Mouse (Mus musculus) midbrain, embryonic 16.5 days (tissue): ENCODE measurements around the gene Mrpl24. TPM values are rescaled to one million over a fixed set of nuclear protein-coding genes. Genes with fewer than 3 reads are reported as not detected.

Experiments
- ATAC-seq: fragments of 200-750 bp; cut with Nextera tagmentation; 2 replicates; pipeline ENCODE4 v1.8.0; 2017; ENCODE audit warnings: moderate TSS enrichment
- H3K27ac ChIP-seq: fragments of 300-500 bp; sonication (generic); 2 replicates; pipeline ENCODE4 v1.5.1; 2014; ENCODE audit warnings: mild to moderate bottlenecking, low read length, mixed read lengths
- H3K27me3 ChIP-seq: fragments of 300-500 bp; sonication (generic); 2 replicates; pipeline ENCODE4 v1.6.1; 2014; ENCODE audit warnings: low read depth, low read length, mixed read lengths; ENCODE audit not compliant: control insufficient read depth, insufficient read depth
- H3K36me3 ChIP-seq: fragments of 300-500 bp; sonication (generic); 2 replicates; pipeline ENCODE4 v1.6.1; 2014; ENCODE audit warnings: mild to moderate bottlenecking, low read length, moderate library complexity, mixed read lengths; ENCODE audit not compliant: control insufficient read depth, insufficient read depth
- H3K4me1 ChIP-seq: fragments of 300-500 bp; sonication (generic); 2 replicates; pipeline ENCODE4 v1.6.1; 2014; ENCODE audit warnings: mild to moderate bottlenecking, low read length, mixed read lengths; ENCODE audit not compliant: control insufficient read depth, insufficient read depth
- H3K4me2 ChIP-seq: fragments of 300-500 bp; sonication (generic); 2 replicates; pipeline ENCODE4 v1.6.1; 2014; ENCODE audit warnings: mild to moderate bottlenecking, low read length, mixed read lengths
- H3K4me3 ChIP-seq: fragments of 300-500 bp; sonication (generic); 2 replicates; pipeline ENCODE4 v1.5.1; 2014; ENCODE audit warnings: low read depth, mild to moderate bottlenecking, low read length, moderate library complexity, mixed read lengths
- H3K9ac ChIP-seq: fragments of 300-500 bp; sonication (generic); 2 replicates; pipeline ENCODE4 v1.6.1; 2014; ENCODE audit warnings: low read depth, low read length, mixed read lengths
- H3K9me3 ChIP-seq: fragments of 300-500 bp; sonication (generic); replicated peaks from 2 replicates; pipeline ENCODE4 v1.6.1; 2014; ENCODE audit warnings: mild to moderate bottlenecking, low read length, mixed read lengths; ENCODE audit not compliant: control insufficient read depth, poor library complexity, severe bottlenecking
- whole genome bisulfite sequencing: fragments of 180-500 bp; shearing (Covaris S2); extraction: QIAGEN DNeasy Blood & Tissue Kit; methylation state at CpG from one replicate; pipeline ENCODE4 v1.1.7; 2014; 5-methylcytosine and 5-hydroxymethylcytosine counted together
- polyA plus RNA-seq: library from polyadenylated mRNA; unstranded; fragments of >200 nt; fragmentation: Nextera tagmentation; extraction: Ambion mirVana; gene quantifications from 2 replicates; pipeline ENCODE4 v1.2.1, GENCODE M21; 2015

Mrpl24 gene
- polyA plus RNA-seq, 1 experiment from 2014 or later: 51.6 TPM

DNA sequence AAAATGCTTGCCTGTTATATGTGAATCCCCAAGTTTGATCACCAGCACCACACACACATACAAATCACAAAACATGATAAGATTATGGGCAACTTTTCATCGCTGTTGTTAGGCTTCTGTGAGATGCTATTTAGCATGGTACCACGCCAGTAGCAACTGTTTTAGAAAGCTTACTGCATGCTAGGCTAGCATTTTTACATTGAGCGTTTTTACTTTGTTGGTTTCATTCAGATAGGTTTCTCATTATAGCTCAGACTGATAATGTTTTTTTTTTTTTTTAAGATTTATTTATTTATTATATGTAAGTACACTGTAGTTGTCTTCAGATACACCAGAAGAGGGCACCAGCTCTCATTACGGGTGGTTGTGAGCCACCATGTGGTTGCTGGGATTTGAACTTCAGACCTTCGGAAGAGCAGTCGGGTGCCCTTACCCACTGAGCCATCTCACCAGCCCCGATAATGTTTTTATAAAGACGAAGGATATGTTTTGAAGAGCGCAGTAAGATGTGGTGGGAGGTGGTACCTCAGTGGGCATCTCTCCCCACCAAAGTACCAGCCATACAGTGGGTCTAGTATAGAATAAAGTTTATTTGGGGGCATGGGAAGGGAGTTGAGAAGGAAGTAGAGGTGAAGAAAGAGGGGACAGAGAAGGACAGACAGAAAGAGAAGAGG lies 1.1 kb downstream of the Mrpl24 start:
- Histone ChIP-seq H3K27me3 (no peaks in the 10 kb centered on the region), H3K9me3 (no peaks in the 10 kb centered on the region), H3K9ac (peak overlapping the region; percentile 62; the same call in 1 of the 2 replicates), H3K27ac (no peak overlapping the region), H3K36me3 (peaks cover 25% of the 10 kb centered on the region), H3K4me1 (peaks cover 15% of the 10 kb centered on the region), H3K4me3 (peak overlapping the region; percentile 50), H3K4me2 (peak overlapping the region; percentile 91)
- WGBS: 72% methylated on average over 9 of the region's 9 CpGs
- no peak for ATAC-seq

DNA sequence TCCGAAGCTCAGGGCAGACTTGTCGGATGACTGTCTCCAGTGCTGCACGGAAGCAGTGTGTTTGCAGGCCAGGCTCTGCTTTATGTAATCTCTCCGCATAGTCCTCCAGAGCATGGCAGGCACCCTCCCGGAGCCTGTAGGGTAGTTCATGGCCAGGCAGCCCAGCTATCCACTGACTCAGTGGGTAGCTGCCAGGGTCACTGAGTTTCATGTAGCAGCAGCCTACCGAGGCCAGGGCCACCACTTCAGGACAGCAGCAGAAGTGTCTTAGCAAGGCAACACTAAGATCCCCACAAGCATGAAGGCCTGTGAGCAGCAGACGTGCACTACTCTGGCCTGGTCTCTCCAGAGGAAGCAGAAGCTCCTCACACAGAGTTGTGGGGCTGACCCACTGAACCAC lies 5.7 kb downstream of the Mrpl24 start:
- WGBS: 89% methylated on average over 7 of the region's 7 CpGs
- ATAC-seq: no peak
- no peak overlapping the region for H3K4me3 ChIP-seq
- H3K9me3 ChIP-seq: no peaks in the 10 kb centered on the region
- H3K4me2 ChIP-seq: no peak overlapping the region
- H3K9ac ChIP-seq: no peak overlapping the region
- peaks cover 17% of the 10 kb centered on the region for H3K4me1 ChIP-seq
- peaks cover 28% of the 10 kb centered on the region for H3K36me3 ChIP-seq
- no peak overlapping the region for H3K27ac ChIP-seq
- H3K27me3 ChIP-seq: no peaks in the 10 kb centered on the region

DNA sequence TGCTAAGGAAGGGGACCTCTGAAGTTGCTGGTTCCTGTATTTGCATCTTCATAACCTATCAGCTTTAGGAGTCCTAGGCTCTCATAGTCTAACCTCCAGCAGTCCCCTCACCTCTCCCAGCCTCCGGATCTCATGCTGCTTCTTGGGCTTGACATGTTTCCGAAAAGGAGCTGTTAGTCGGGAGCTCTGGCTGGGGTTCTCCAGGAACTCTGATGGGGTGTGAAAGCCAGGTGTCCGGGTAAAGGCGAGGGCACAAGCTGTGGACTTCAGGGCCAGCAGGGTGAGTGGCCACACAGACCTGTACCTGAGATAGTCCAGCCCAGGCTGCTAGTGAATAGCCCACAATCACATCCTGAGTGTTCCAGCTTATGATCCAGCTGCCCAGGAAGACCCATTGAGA lies 8.1 kb downstream of the Mrpl24 start:
- 96% methylated on average over 5 of the region's 5 CpGs for WGBS
- no peaks in the 10 kb centered on the region for H3K27me3 ChIP-seq
- H3K9ac ChIP-seq: no peak overlapping the region
- H3K4me3 ChIP-seq: no peak overlapping the region
- no peak for ATAC-seq
- H3K27ac ChIP-seq: no peak overlapping the region
- peaks cover 29% of the 10 kb centered on the region for H3K36me3 ChIP-seq
- H3K9me3 ChIP-seq: no peaks in the 10 kb centered on the region
- no peak overlapping the region for H3K4me2 ChIP-seq
- peaks cover 23% of the 10 kb centered on the region for H3K4me1 ChIP-seq

DNA sequence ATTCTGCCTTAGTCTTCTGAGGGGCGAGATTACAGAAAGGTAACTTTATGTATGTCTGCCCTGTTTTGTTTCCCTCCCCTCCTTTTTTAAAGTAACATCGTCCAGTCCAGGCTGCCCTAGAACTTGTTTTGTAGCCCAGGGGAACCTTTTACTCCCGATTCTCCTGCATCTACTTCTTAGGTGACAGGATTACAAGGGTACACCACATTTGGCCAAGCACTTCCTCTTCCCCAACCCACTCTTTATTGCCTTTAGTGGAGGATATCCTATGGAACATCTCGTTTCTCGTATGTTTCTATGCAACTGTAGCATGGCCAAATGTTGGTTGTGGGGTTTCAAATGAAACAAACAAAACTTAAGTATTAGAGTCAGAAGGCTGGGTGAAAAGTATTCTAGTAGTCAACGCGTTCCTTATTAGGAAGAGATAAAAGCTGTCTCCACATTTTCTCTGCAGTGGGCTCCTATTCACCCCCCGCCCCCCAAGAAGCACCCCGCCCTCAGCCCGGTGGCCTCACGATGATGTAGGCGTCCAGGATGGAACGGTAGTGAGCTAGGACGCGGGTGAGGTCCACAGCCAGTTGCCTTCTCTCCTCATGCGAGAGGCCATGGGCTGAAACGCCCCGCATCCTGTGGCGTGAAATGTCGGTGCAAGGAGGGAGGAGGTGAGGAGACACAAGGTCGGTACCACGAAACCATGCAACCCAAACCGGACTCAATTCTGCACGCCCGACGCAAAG lies 10.2 kb downstream of the Mrpl24 start:
- Histone ChIP-seq H3K4me2 (peak overlapping the region; percentile 80), H3K9ac (peak overlapping the region; percentile 94), H3K4me1 (peaks cover 26% of the 10 kb centered on the region), H3K9me3 (no peaks in the 10 kb centered on the region), H3K27me3 (no peaks in the 10 kb centered on the region), H3K27ac (peak overlapping the region; percentile 92), H3K4me3 (peak overlapping the region; percentile 90), H3K36me3 (peaks cover 19% of the 10 kb centered on the region)
- ATAC-seq: peak; percentile 71
- WGBS: 6% methylated on average over 26 of the region's 26 CpGs

DNA sequence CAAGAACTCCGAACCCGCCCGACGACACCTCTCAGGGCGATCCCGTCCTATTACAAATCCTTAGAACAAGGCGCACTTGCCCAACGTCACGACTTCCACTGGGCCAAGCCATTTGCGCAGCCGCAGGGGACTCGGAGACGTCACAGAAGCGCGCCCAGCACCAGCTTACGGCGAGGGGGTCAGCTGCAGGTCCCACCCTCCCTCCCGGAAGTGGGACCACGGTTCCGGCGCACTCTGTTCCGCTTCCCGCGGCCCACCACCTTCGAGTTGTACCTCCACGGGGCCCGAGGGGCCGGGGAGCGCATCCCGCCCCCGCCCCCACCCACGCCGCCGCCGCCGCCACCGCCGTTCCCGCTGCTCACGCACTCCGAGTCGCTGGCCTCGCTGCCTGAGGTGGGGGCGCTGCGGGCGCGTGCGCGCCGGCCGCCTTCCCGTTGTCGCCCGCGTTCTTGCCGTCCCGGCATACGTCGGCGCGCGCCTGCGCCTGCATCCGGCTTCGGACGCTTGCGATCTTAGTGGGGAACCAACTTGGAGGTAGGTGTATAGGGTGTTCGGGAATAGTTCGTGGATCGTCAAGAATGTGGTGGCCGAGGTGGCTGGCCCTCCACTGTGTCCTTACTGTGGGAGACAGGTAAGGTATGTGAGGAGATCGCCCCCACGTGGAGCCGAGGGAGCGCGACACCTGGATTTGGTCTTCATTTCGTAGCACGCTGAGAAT lies 10.9 kb downstream of the Mrpl24 start, which contains the start of the genes Isg20l2 and Rrnad1:
Gene Isg20l2, plus strand, starts transcription at position 237 of the 718 bp plus-strand sequence.
Gene Rrnad1, minus strand, starts transcription at position 640 of the 718 bp plus-strand sequence.
- peaks cover 16% of the 10 kb centered on the region for H3K36me3 ChIP-seq
- peaks cover 29% of the 10 kb centered on the region for H3K4me1 ChIP-seq
- H3K4me3 ChIP-seq: peak within 1 kb of the TSS; percentile 90
- no peaks in the 10 kb centered on the region for H3K9me3 ChIP-seq
- H3K9ac ChIP-seq: peak within 1 kb of the TSS; percentile 94
- no peaks in the 10 kb centered on the region for H3K27me3 ChIP-seq
- WGBS: 0% methylated on average over 64 of the region's 78 CpGs
- H3K4me2 ChIP-seq: peak within 1 kb of the TSS; percentile 80
- ATAC-seq: peak; percentile 97
- H3K27ac ChIP-seq: peak within 1 kb of the TSS; percentile 92

DNA sequence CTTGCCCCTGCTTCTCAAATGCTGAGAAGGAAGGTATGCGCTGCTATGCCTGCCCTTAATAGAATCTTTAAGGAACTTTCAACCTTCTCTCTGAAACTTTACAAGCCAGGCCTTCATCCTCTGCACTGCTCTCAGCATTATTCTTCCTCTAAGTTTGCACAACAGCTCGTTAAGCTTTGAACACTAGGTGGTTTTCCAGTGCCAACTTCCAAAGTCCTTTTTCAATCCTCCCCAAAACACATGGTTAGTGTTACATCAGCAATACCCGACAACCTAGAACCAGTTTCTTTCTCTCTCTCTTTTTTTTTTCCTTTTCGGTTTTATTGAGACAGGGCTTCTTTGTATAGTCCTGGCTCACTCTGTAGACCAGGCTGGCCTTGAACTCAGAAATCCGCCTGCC lies 14.7 kb downstream of the Mrpl24 start:
- H3K27ac ChIP-seq: no peak overlapping the region
- H3K4me3 ChIP-seq: no peak overlapping the region
- H3K36me3 ChIP-seq: peaks cover 16% of the 10 kb centered on the region
- no peak for ATAC-seq
- no peaks in the 10 kb centered on the region for H3K27me3 ChIP-seq
- peaks cover 36% of the 10 kb centered on the region for H3K4me1 ChIP-seq
- no peaks in the 10 kb centered on the region for H3K9me3 ChIP-seq
- WGBS: 90% methylated on average over 5 of the region's 5 CpGs
- H3K4me2 ChIP-seq: no peak overlapping the region
- H3K9ac ChIP-seq: no peak overlapping the region

DNA sequence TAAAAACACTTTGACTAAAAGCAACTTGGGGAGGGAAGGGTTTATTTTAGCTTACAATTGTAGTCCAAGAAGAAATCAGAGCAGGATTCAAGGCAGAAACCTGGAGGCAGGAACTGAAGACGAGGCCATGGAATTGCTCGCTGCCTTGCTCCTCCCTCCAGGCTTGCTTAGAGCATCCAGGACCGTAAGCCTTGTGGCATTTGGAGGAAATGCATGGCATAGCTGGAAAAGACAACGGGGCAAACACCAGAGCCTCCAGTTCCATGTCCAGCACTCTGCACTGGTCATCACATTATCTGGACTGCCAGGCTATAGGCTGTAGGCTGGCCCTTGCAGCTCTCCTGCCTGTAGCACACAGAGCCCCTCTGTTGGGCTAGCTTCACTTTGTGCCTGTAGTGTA lies 15.2 kb downstream of the Mrpl24 start:
- WGBS: 65% methylated on average over 4 of the region's 4 CpGs
- Histone ChIP-seq H3K27ac (no peak overlapping the region), H3K9ac (no peak overlapping the region)

DNA sequence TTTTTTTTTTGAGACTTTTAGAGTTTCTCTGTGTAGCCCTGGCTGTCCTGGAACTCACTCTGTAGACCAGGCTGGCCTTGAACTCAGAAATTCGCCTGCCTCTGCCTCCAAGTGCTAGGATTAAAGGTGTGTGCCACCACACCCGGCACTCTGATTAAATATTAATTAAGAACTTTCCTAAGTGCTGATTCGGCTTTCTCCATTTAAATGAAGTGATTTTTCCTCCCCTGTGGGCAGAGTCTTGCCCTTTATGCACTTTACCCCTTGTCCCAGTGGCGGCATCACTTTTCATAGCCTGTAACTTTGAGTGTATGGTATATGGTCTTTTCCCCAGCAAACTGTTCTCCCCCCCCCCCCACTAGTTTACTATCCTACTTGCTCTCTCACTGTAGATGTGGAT lies 15.9 kb downstream of the Mrpl24 start:
- H3K9ac ChIP-seq: no peak overlapping the region
- no peak overlapping the region for H3K27ac ChIP-seq
- H3K4me3 ChIP-seq: no peak overlapping the region
- H3K4me2 ChIP-seq: no peak overlapping the region
- ATAC-seq: no peak
- no peaks in the 10 kb centered on the region for H3K27me3 ChIP-seq
- peaks cover 24% of the 10 kb centered on the region for H3K36me3 ChIP-seq
- 86% methylated on average over 4 of the region's 4 CpGs for WGBS
- H3K9me3 ChIP-seq: no peaks in the 10 kb centered on the region
- peaks cover 31% of the 10 kb centered on the region for H3K4me1 ChIP-seq

More for the DNA sequence above, 15.2 kb downstream of the Mrpl24 start:
- Histone ChIP-seq H3K36me3 (peaks cover 20% of the 10 kb centered on the region), H3K4me3 (no peak overlapping the region), H3K27me3 (no peaks in the 10 kb centered on the region), H3K4me1 (peaks cover 31% of the 10 kb centered on the region), H3K4me2 (no peak overlapping the region), H3K9me3 (no peaks in the 10 kb centered on the region)
- ATAC-seq: no peak
